Mouse (Mus musculus) megakaryocyte, embryonic 14.5 days (primary cell): ENCODE data around the gene Fntb. TPM values are rescaled to one million over a fixed set of nuclear protein-coding genes. Genes with fewer than 3 reads are reported as not detected.
"Not testable (repeated sequence)": the region's sequence is repeated elsewhere in the genome, so short reads cannot be mapped to it uniquely, and the experiment has no call there.

ENCODE experiments used
- H3K27me3 ChIP-seq: replicated peaks from 2 replicates; pipeline ENCODE3; 2012; ENCODE audit warnings: inconsistent platforms
- H3K36me3 ChIP-seq: replicated peaks from 2 replicates; pipeline ENCODE3; 2012; ENCODE audit warnings: low read length, inconsistent platforms, mixed read lengths
- H3K4me1 ChIP-seq: 2 replicates; pipeline ENCODE4 v1.6.1; 2012; ENCODE audit warnings: inconsistent platforms
- H3K4me3 ChIP-seq: replicated peaks from 2 replicates; pipeline ENCODE3; 2012; ENCODE audit warnings: moderate library complexity, mild to moderate bottlenecking, inconsistent platforms
- H3K9me3 ChIP-seq: 2 replicates; pipeline ENCODE4 v1.6.1; 2012; ENCODE audit warnings: inconsistent platforms
- FLI1 ChIP-seq: IDR thresholded peaks from 2 replicates; pipeline ENCODE4 v1.6.1; 2012; ENCODE audit warnings: low read length, inconsistent platforms, mixed read lengths
- GATA1 ChIP-seq: IDR thresholded peaks from 3 replicates; pipeline ENCODE4 v1.6.1; 2012; ENCODE audit warnings: mixed read lengths, low read length, inconsistent platforms, borderline replicate concordance
- polyA plus RNA-seq: library from polyadenylated mRNA; stranded (reverse); fragments of >175 nt; gene quantifications from 2 replicates; pipeline ENCODE4 v1.2.3, GENCODE M21; 2012; ENCODE audit warnings: low replicate concordance; ENCODE audit not compliant: insufficient read depth

Gene Fntb
- polyA plus RNA-seq, 1 experiment = 13.4 TPM

- Histone ChIP-seq H3K27me3 (peaks cover 22% of the 10 kb centered on the region), H3K36me3 (no peaks in the 10 kb centered on the region), H3K4me3 (no peak overlapping the region), H3K9me3 (no peaks in the 10 kb centered on the region), H3K4me1 (peaks cover 30% of the 10 kb centered on the region)
- TF ChIP-seq FLI1 = no peak
- TF ChIP-seq GATA1 = no peak
Observed at GRCm38 (mm10) chr12:76790446-76791084, 25.2 kb downstream of the Fntb start.

- not testable (repeated sequence) for H3K36me3 ChIP-seq, H3K4me3 ChIP-seq, H3K9me3 ChIP-seq
- H3K27me3 ChIP-seq = peaks cover 37% of the 10 kb centered on the region
- H3K4me1 ChIP-seq = peaks cover 40% of the 10 kb centered on the region
Observed at GRCm38 (mm10) chr12:76792540-76792939, 27.2 kb downstream of the Fntb start.

- H3K4me1 ChIP-seq = peaks cover 45% of the 10 kb centered on the region
- no peaks in the 10 kb centered on the region for H3K9me3 ChIP-seq
- no peak within 1 kb of the TSS for H3K4me3 ChIP-seq
- no peaks in the 10 kb centered on the region for H3K36me3 ChIP-seq
- TF ChIP-seq GATA1 = no peak
- no peak for TF ChIP-seq FLI1
- peaks cover 62% of the 10 kb centered on the region for H3K27me3 ChIP-seq
Observed at GRCm38 (mm10) chr12:76795350-76795749, 30.0 kb downstream of the Fntb start, which contains the start of gene Gpx2. Gpx2 (minus strand) TSS chr12:76795554.

GRCm38 (mm10) chr12:76796938-76797539, 31.6 kb downstream of the Fntb start:
- no peak overlapping the region for H3K4me3 ChIP-seq
- peaks cover 70% of the 10 kb centered on the region for H3K27me3 ChIP-seq
- H3K36me3 ChIP-seq = no peaks in the 10 kb centered on the region
- no peaks in the 10 kb centered on the region for H3K9me3 ChIP-seq
- TF ChIP-seq GATA1 (no peak), FLI1 (no peak)
- H3K4me1 ChIP-seq = peaks cover 31% of the 10 kb centered on the region

- Histone ChIP-seq H3K4me1 (peaks cover 30% of the 10 kb centered on the region), H3K36me3 (no peaks in the 10 kb centered on the region), H3K27me3 (peaks cover 77% of the 10 kb centered on the region), H3K4me3 (no peak overlapping the region), H3K9me3 (no peaks in the 10 kb centered on the region)
- no peak for TF ChIP-seq GATA1
- no peak for TF ChIP-seq FLI1
Observed at GRCm38 (mm10) chr12:76798008-76798720, 32.8 kb downstream of the Fntb start.

- no peaks in the 10 kb centered on the region for H3K36me3 ChIP-seq
- peaks cover 9% of the 10 kb centered on the region; the same call in 1 of the 2 replicates for H3K4me1 ChIP-seq
- peaks cover 83% of the 10 kb centered on the region for H3K27me3 ChIP-seq
- H3K4me3 ChIP-seq = no peak overlapping the region
- H3K9me3 ChIP-seq = no peaks in the 10 kb centered on the region
- TF ChIP-seq FLI1 = no peak
- no peak for TF ChIP-seq GATA1
Observed at GRCm38 (mm10) chr12:76803028-76803427, 37.6 kb downstream of the Fntb start.

- Histone ChIP-seq H3K4me3 (no peak overlapping the region), H3K27me3 (peaks cover 76% of the 10 kb centered on the region), H3K36me3 (no peaks in the 10 kb centered on the region), H3K4me1 (peaks cover 9% of the 10 kb centered on the region; the same call in 1 of the 2 replicates), H3K9me3 (no peaks in the 10 kb centered on the region)
- no peak for TF ChIP-seq FLI1
- TF ChIP-seq GATA1 = no peak
Observed at GRCm38 (mm10) chr12:76803700-76804252, 38.4 kb downstream of the Fntb start.

GRCm38 (mm10) chr12:76805056-76805811, 39.8 kb downstream of the Fntb start:
- peaks cover 65% of the 10 kb centered on the region for H3K27me3 ChIP-seq
- no peaks in the 10 kb centered on the region for H3K9me3 ChIP-seq
- no peak overlapping the region for H3K4me3 ChIP-seq
- no peaks in the 10 kb centered on the region; the same call in 1 of the 2 replicates for H3K4me1 ChIP-seq
- no peak for TF ChIP-seq GATA1
- TF ChIP-seq FLI1 = no peak
- no peaks in the 10 kb centered on the region for H3K36me3 ChIP-seq

GRCm38 (mm10) chr12:76807796-76808195, 42.4 kb downstream of the Fntb start:
- H3K36me3 ChIP-seq = no peaks in the 10 kb centered on the region
- H3K4me1 ChIP-seq = no peaks in the 10 kb centered on the region
- H3K4me3 ChIP-seq = no peak overlapping the region
- no peak for TF ChIP-seq GATA1
- no peak for TF ChIP-seq FLI1
- H3K9me3 ChIP-seq = no peaks in the 10 kb centered on the region
- H3K27me3 ChIP-seq = peaks cover 60% of the 10 kb centered on the region
